ENCODE assay signal across 24 mouse cellular contexts in genomic region chr6:137202661-137203060, GRCm38 (mm10). TPM values are rescaled to one million over a fixed set of nuclear protein-coding genes. Genes with fewer than 3 reads are reported as not detected.
"Had no signal": no experiment of that assay in that cellular context is flagged by ENCODE, and none has a peak within 500 bp of the region (broad histone marks: within the 10 kb centered on the region; RNA-seq: fewer than 3 reads in every experiment).

No protein-coding gene starts in this region.

- H3K27ac ChIP-seq: gastrocnemius, adult 2 months; heart, adult 2 months; hindbrain, embryonic 10.5 days; hindbrain, embryonic 12.5 days; hindbrain, embryonic 14.5 days; intestine, embryonic 15.5 days; layer of hippocampus, adult 2 months; left cerebral cortex, adult 2 months; limb, embryonic 13.5 days; limb, embryonic 15.5 days; liver, embryonic 12.5 days; liver, embryonic 14.5 days had no signal

- H3K9me3 ChIP-seq: hindbrain, embryonic 10.5 days; hindbrain, embryonic 12.5 days; intestine, embryonic 15.5 days; limb, embryonic 13.5 days; limb, embryonic 15.5 days; liver, embryonic 12.5 days had no signal

- H3K27me3 ChIP-seq: hindbrain, embryonic 12.5 days; intestine, embryonic 15.5 days; limb, embryonic 13.5 days; limb, embryonic 15.5 days; liver, embryonic 12.5 days had no signal

- H3K4me1 ChIP-seq: hindbrain, embryonic 10.5 days; hindbrain, embryonic 12.5 days; intestine, embryonic 15.5 days; limb, embryonic 13.5 days; limb, embryonic 15.5 days; liver, embryonic 12.5 days had no signal

- DNase-seq: gastrocnemius, adult 2 months; gastrocnemius, postnatal 10 days; gastrocnemius, postnatal 25 days; heart, adult 2 months; heart, postnatal 10 days; heart, postnatal 4 days; kidney, adult 18-20 months; kidney, adult 8-10 months; kidney, postnatal 10 days; kidney, postnatal 25 days; kidney, postnatal 4 days had no signal

- H3K4me3 ChIP-seq: gastrocnemius, adult 2 months; heart, adult 2 months; hindbrain, embryonic 10.5 days; hindbrain, embryonic 12.5 days; intestine, embryonic 15.5 days; layer of hippocampus, adult 2 months; left cerebral cortex, adult 2 months; limb, embryonic 13.5 days; limb, embryonic 15.5 days; liver, embryonic 12.5 days had no signal

- H3K36me3 ChIP-seq: hindbrain, embryonic 10.5 days; hindbrain, embryonic 12.5 days; intestine, embryonic 15.5 days; limb, embryonic 13.5 days; limb, embryonic 15.5 days; liver, embryonic 12.5 days had no signal

- ATAC-seq: hindbrain, embryonic 16.5 days; inflammation-experienced regulatory T-cells, adult 6 months; intestine, embryonic 15.5 days; intestine, postnatal 0 days; liver, embryonic 12.5 days had no signal

RNA-seq across cellular contexts. Expression of gene Rerg, which starts 32.4 kb away (rescaled TPM):
- polyA plus RNA-seq: inflammation-experienced regulatory T-cells, adult 6 months had no signal
